Mouse (Mus musculus) kidney, adult 2 months (tissue): ENCODE data around the gene Galnt2.

Experiments
- CTCF ChIP-seq: fragments of 200-500 bp; conservative IDR thresholded peaks from 2 replicates; pipeline ENCODE4 v1.5.1; 2011; ENCODE audit warnings: low read depth, mild to moderate bottlenecking, control low read depth, low read length, moderate library complexity, mixed read lengths; ENCODE audit not compliant: insufficient read depth, insufficient read length
- POLR2A ChIP-seq: fragments of 200-500 bp; IDR thresholded peaks from one replicate; pipeline ENCODE4 v1.6.1; 2011; ENCODE audit warnings: low read depth, low read length, control low read depth

GRCm38 (mm10) chr8:124345098-124345497, 113.9 kb downstream of the Galnt2 start:
- no peak for TF ChIP-seq CTCF
- TF ChIP-seq POLR2A, result no peak
